Mouse (Mus musculus) myocyte (in vitro differentiated cells): Measurements from ENCODE around the gene Olfr850. TPM values are rescaled to one million over a fixed set of nuclear protein-coding genes. Genes with fewer than 3 reads are reported as not detected.

Source experiments
- H3K27me3 ChIP-seq: one replicate; pipeline ENCODE4 v1.6.1; 2011; ENCODE audit not compliant: control insufficient read depth, insufficient read depth, insufficient read length
- H3K36me3 ChIP-seq: one replicate; pipeline ENCODE4 v1.6.1; 2011; ENCODE audit not compliant: control insufficient read depth, insufficient read depth
- H3K4me2 ChIP-seq: one replicate; pipeline ENCODE4 v1.6.1; 2011; ENCODE audit warnings: low read depth, control low read depth
- H3K4me3 ChIP-seq: one replicate; pipeline ENCODE4 v1.5.1; 2011; ENCODE audit warnings: mild to moderate bottlenecking, control low read depth, moderate library complexity
- H3K79me2 ChIP-seq: one replicate; pipeline ENCODE4 v1.6.1; 2011; ENCODE audit not compliant: control insufficient read depth, insufficient read depth
- H3ac ChIP-seq: one replicate; pipeline ENCODE4 v1.6.1; 2011; ENCODE audit not compliant: control insufficient read depth, insufficient read length
- CEBPB ChIP-seq: IDR thresholded peaks from 2 replicates; pipeline ENCODE4 v1.6.1; 2011; ENCODE audit warnings: mild to moderate bottlenecking, moderate library complexity; ENCODE audit not compliant: poor library complexity, insufficient read depth, severe bottlenecking
- E2F4 ChIP-seq: IDR thresholded peaks from one replicate; pipeline ENCODE4 v1.6.1; 2011; ENCODE audit warnings: mild to moderate bottlenecking, control low read depth, moderate library complexity; ENCODE audit not compliant: insufficient read depth
- MAX ChIP-seq: IDR thresholded peaks from one replicate; pipeline ENCODE4 v1.6.1; 2011; ENCODE audit warnings: low read depth, mild to moderate bottlenecking, control low read depth
- MYOD1 ChIP-seq, 3 experiments: IDR thresholded peaks; one replicate each; pipeline ENCODE4 v1.6.1; 2011; ENCODE audit warnings: control low read depth in 2 of 3, low read depth in 2 of 3, mild to moderate bottlenecking in 2 of 3, moderate library complexity in 1 of 3; ENCODE audit not compliant: insufficient read length in 2 of 3, control insufficient read depth in 1 of 3
- MYOG ChIP-seq, 3 experiments: IDR thresholded peaks; one replicate each; pipeline ENCODE4 v1.6.1; 2011; ENCODE audit warnings: control low read depth in 2 of 3, low read depth in 2 of 3, mild to moderate bottlenecking in 2 of 3; ENCODE audit not compliant: insufficient read length in 2 of 3, control insufficient read depth in 1 of 3, insufficient read depth in 1 of 3
- POLR2A ChIP-seq: IDR thresholded peaks from one replicate; pipeline ENCODE4 v1.6.1; 2011; ENCODE audit warnings: low read depth, mild to moderate bottlenecking, control low read depth, moderate library complexity; ENCODE audit not compliant: insufficient read length
- POLR2AphosphoS2 ChIP-seq: IDR thresholded peaks from one replicate; pipeline ENCODE4 v1.6.1; 2011; ENCODE audit warnings: low read depth, control low read depth; ENCODE audit not compliant: insufficient read length
- REST ChIP-seq: IDR thresholded peaks from one replicate; pipeline ENCODE4 v1.6.1; 2011; ENCODE audit warnings: mild to moderate bottlenecking, control low read depth, moderate library complexity; ENCODE audit not compliant: insufficient read depth, insufficient read length
- SRF ChIP-seq: IDR thresholded peaks from one replicate; pipeline ENCODE4 v1.6.1; 2011; ENCODE audit warnings: low read depth; ENCODE audit not compliant: control insufficient read depth, insufficient read length
- TCF12 ChIP-seq: IDR thresholded peaks from one replicate; pipeline ENCODE4 v1.6.1; 2011; ENCODE audit warnings: mild to moderate bottlenecking, control low read depth; ENCODE audit not compliant: poor library complexity, insufficient read depth, severe bottlenecking
- TCF3 ChIP-seq: IDR thresholded peaks from one replicate; pipeline ENCODE4 v1.6.1; 2011; ENCODE audit warnings: low read depth, control low read depth; ENCODE audit not compliant: insufficient read length
- USF1 ChIP-seq: IDR thresholded peaks from one replicate; pipeline ENCODE4 v1.6.1; 2011; ENCODE audit warnings: low read depth, mild to moderate bottlenecking, control low read depth, moderate library complexity
- polyA plus RNA-seq: library from polyadenylated mRNA; unstranded; fragments of >200 nt; fragmentation: generic; extraction: Trizol; gene quantifications from one replicate; pipeline ENCODE4 v1.2.1, GENCODE M21; 2012; ENCODE audit warnings: missing spikeins

Olfr850 gene
- not detected for polyA plus RNA-seq

DNA sequence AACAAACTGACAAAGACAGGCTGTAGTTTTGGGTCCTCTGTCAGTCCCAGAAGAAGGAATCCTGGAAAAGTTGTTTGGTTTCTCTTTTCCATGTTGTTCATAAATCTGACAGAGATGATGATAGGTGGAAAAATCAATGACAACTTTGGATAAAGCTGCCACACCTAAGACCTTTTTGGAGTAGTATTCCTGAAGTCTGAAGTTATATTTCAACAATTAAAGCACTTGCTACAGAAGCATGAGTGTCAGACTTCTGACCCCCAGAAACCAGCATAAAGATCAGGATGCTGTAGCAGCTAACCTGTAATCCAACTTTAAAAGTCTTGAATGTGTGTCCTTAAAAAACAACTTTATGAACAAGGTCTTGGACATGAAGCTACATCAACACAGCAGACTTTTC is at the start of gene Olfr850:
Olfr850 (minus strand) TSS at position 101 of the 400 bp plus-strand sequence.
- H3ac ChIP-seq, result no peak within 1 kb of the TSS
- no peaks in the 10 kb centered on the region for H3K36me3 ChIP-seq
- H3K79me2 ChIP-seq, result no peaks in the 10 kb centered on the region
- no peak for TF ChIP-seq USF1
- TF ChIP-seq TCF12, result no peak
- no peak for TF ChIP-seq TCF3
- no peak for TF ChIP-seq E2F4
- no peak for TF ChIP-seq MYOD1 (IDR thresholded peaks at IDR 0.05; ENCODE audit: control insufficient read depth in 1 of 3, insufficient read length in 2 of 3, low read depth in 2 of 3)
- no peak for TF ChIP-seq REST
- no peak for TF ChIP-seq MAX
- TF ChIP-seq POLR2AphosphoS2, result no peak
- no peak for TF ChIP-seq SRF
- no peak for TF ChIP-seq CEBPB
- TF ChIP-seq MYOG (IDR thresholded peaks at IDR 0.05; ENCODE audit: control insufficient read depth in 1 of 3, insufficient read depth in 1 of 3, insufficient read length in 2 of 3, low read depth in 2 of 3), result no peak
- no peak for TF ChIP-seq POLR2A
- H3K4me3 ChIP-seq, result no peak within 1 kb of the TSS
- H3K4me2 ChIP-seq, result no peak within 1 kb of the TSS
- no peaks in the 10 kb centered on the region for H3K27me3 ChIP-seq

DNA sequence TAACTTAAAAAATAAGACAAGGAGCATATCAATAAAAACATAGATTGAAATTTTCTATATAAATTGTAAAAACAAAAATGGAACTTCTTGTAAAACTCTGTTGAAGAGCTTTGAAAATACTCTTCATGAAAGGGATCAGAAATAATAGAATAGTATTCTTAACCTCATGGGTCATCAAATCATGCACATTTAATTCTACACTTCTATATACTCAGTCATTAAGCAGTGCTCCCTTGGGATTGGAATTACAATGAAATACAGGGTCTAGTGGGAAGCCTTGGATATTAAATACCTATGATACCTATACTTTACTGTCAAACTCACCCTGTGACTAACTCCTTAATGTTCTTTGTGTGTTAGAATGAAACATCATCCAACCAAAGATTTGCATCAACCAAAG is 14.9 kb upstream of the Olfr850 start, which contains the start of gene Olfr851:
Olfr851 (plus strand) TSS at position 301 of the 400 bp plus-strand sequence.
- Histone ChIP-seq H3K27me3 (no peaks in the 10 kb centered on the region), H3K36me3 (no peaks in the 10 kb centered on the region), H3K79me2 (no peaks in the 10 kb centered on the region), H3ac (no peak within 1 kb of the TSS), H3K4me3 (no peak within 1 kb of the TSS), H3K4me2 (no peak within 1 kb of the TSS)
- TF ChIP-seq TCF3, result no peak
- TF ChIP-seq SRF, result no peak
- TF ChIP-seq POLR2AphosphoS2, result no peak
- no peak for TF ChIP-seq REST
- TF ChIP-seq E2F4, result no peak
- no peak for TF ChIP-seq MAX
- TF ChIP-seq MYOG (IDR thresholded peaks at IDR 0.05; ENCODE audit: control insufficient read depth in 1 of 3, insufficient read depth in 1 of 3, insufficient read length in 2 of 3, low read depth in 2 of 3), result no peak

DNA sequence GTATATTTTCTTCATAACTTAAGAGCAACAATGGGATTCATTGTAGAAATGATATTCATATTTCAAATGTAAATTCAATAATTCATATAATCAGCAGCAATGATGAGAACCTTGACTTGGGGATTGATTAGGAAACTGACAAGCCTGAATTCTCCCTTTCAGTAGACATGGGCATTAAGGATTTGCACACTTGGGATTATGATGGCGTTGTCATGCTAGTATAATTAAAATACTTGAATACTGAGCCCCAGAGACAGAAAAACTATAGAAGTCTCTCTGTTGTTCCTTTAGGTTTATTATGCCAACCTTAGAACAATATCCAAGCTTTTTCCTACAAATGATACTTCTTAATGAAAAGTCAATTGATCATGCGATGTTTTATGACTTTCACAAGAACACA is 38.1 kb downstream of the Olfr850 start, which contains the start of gene Olfr849:
Olfr849 (plus strand) TSS at position 301 of the 400 bp plus-strand sequence.
- TF ChIP-seq MYOG (IDR thresholded peaks at IDR 0.05; ENCODE audit: control insufficient read depth in 1 of 3, insufficient read depth in 1 of 3, insufficient read length in 2 of 3, low read depth in 2 of 3), result no peak
- TF ChIP-seq MYOD1 (IDR thresholded peaks at IDR 0.05; ENCODE audit: control insufficient read depth in 1 of 3, insufficient read length in 2 of 3, low read depth in 2 of 3), result no peak
- TF ChIP-seq E2F4, result no peak
- no peak for TF ChIP-seq POLR2AphosphoS2
- TF ChIP-seq SRF, result no peak
- no peak for TF ChIP-seq POLR2A
- TF ChIP-seq REST, result no peak

More for the DNA sequence above, 38.1 kb downstream of the Olfr850 start, which contains the start of gene Olfr849:
- Histone ChIP-seq H3K79me2 (no peaks in the 10 kb centered on the region), H3K4me3 (no peak within 1 kb of the TSS), H3K27me3 (no peaks in the 10 kb centered on the region), H3ac (no peak within 1 kb of the TSS), H3K4me2 (no peak within 1 kb of the TSS), H3K36me3 (no peaks in the 10 kb centered on the region)

Other genes starting within 250 kb of the Olfr850 start
- not detected for gene Olfr843, start 226.3 kb downstream of the Olfr850 start, polyA plus RNA-seq
- not detected for gene Olfr844, start 161.9 kb downstream of the Olfr850 start, polyA plus RNA-seq
- gene Olfr845, start 141.8 kb downstream of the Olfr850 start, polyA plus RNA-seq, result not detected
- gene Olfr846, start 114.2 kb downstream of the Olfr850 start, polyA plus RNA-seq, result not detected
- 0.02 TPM for gene Olfr847, start 99.6 kb downstream of the Olfr850 start, polyA plus RNA-seq
- gene Olfr849, start 38.0 kb downstream of the Olfr850 start, polyA plus RNA-seq, result not detected
- not detected for gene Olfr851, start 15.0 kb upstream of the Olfr850 start, polyA plus RNA-seq
- gene Olfr853, start 62.8 kb upstream of the Olfr850 start, polyA plus RNA-seq, result not detected
- gene Olfr854, start 89.1 kb upstream of the Olfr850 start, polyA plus RNA-seq, result not detected
- gene Olfr855, start 104.4 kb upstream of the Olfr850 start, polyA plus RNA-seq, result not detected
- gene Zfp317, start 143.9 kb upstream of the Olfr850 start, polyA plus RNA-seq, result 5.9 TPM
- not detected for gene Olfr857, start 231.2 kb upstream of the Olfr850 start, polyA plus RNA-seq